Mouse (Mus musculus) monocyte, adult 59 days (primary cell): ENCODE measurements around the gene Drp2. TPM values are rescaled to one million over a fixed set of nuclear protein-coding genes. Genes with fewer than 3 reads are reported as not detected.

Source experiments
- total RNA-seq, 2 experiments: library from RNA; stranded (reverse); gene quantifications; one replicate each; pipeline ENCODE4 v1.2.4; 2023

Drp2 gene
- not detected for total RNA-seq

DNA sequence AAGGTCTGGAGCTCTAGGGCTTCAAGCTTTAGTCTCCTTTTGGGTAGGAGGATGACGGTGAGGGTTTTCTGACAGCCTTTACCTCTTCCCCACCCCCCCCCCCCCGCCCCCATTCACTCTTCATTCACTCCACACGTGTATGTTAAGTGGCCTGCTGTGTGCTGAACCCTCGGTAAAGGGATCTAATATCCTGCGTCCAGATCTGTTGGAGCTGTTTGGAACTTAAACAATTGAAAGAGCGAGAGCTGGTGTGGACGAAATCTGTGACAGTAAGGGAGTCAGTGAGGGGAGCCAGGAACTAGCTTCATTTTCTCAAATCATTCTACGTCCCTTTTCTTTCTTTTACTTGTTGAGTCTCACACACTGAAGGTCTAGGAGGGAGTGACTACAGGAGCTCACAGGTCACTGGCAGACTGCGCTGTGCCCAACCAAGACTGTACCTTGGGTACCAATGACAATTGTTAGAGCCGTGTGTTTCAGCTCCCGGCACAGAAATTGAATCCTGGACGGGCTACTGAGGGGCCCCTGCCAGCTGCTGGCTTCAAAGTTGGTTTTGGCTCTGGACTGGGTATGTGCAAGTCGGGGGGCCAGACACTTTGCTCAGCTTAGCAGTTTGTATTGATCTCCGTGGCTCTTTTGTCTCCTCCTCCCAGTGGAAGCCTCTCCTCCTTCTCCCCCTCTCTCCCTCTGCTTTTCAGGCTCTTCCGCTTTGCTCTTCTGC lies at the start of gene Drp2:
TSS of gene Drp2 (plus strand) at position 689 of the 721 bp plus-strand sequence.

DNA sequence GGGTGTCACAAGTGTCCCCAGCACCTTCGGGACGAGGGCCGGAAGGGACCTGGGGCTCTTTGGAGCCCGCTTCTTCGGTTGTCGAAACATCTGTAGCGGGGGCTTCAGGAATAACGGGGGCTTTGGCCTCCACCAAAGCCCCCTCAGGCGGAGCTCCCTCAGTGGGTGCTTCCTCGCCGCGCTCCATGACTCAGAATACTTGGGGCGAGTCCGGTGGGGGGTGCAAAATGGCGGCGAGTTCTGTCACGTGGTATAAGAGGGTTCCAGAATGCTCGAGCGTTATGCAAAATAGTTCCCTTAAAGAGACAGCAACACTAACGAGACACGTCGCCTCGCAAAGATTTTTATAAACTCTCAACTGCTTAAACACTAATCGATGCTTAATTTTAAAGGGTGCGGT lies 71.9 kb downstream of the Drp2 start, which contains the start of gene Taf7l:
TSS of gene Taf7l (minus strand) at position 201 of the 400 bp plus-strand sequence.

Other genes with a start within 250 kb of the Drp2 start
- gene Xkrx, start 242.5 kb upstream of the Drp2 start, total RNA-seq: 1 to 10 TPM in 1 of 2 experiments, under 1 TPM in 1; 0.36 to 1.8 TPM
- not detected for gene Arl13a, start 217.1 kb upstream of the Drp2 start, total RNA-seq
- gene Nox1, start 182.6 kb upstream of the Drp2 start, total RNA-seq: 1 to 10 TPM in 1 of 2 experiments, not detected in 1; 1.0 TPM
- 10 to 100 TPM; 12.2 to 14.0 TPM for gene Trmt2b, start 127.6 kb upstream of the Drp2 start, total RNA-seq
- gene Tmem35a, start 109.3 kb upstream of the Drp2 start, total RNA-seq: not detected
- under 1 TPM; 0.39 to 0.46 TPM for gene Cenpi, start 96.5 kb upstream of the Drp2 start, total RNA-seq
- gene Taf7l, start 71.9 kb downstream of the Drp2 start, total RNA-seq: not detected
- 10 to 100 TPM; 12.6 to 15.9 TPM for gene Timm8a1, start 137.3 kb downstream of the Drp2 start, total RNA-seq
- 10 to 100 TPM; 68.0 to 69.6 TPM for gene Btk, start 179.0 kb downstream of the Drp2 start, total RNA-seq
- gene Rpl36a, start 181.1 kb downstream of the Drp2 start, total RNA-seq: 100 to 1,000 TPM; 207 to 318 TPM
- gene Gla, start 196.6 kb downstream of the Drp2 start, total RNA-seq: 10 to 100 TPM; 67.3 to 69.8 TPM
- 100 to 1,000 TPM; 110 to 120 TPM for gene Hnrnph2, start 196.6 kb downstream of the Drp2 start, total RNA-seq